Mouse (Mus musculus) bone marrow, adult 2 months (tissue): ENCODE measurements around the gene Mmp27.

Experiments
- CTCF ChIP-seq: fragments of 200-500 bp; IDR thresholded peaks from 2 replicates; pipeline ENCODE4 v1.5.1; 2011; ENCODE audit warnings: low read length, control low read depth; ENCODE audit not compliant: control insufficient read depth, insufficient read depth
- POLR2A ChIP-seq: fragments of 200-500 bp; IDR thresholded peaks from 2 replicates; pipeline ENCODE4 v1.6.1; 2011; ENCODE audit warnings: low read depth, mild to moderate bottlenecking, control low read depth, low read length, borderline replicate concordance; ENCODE audit not compliant: control insufficient read depth

DNA sequence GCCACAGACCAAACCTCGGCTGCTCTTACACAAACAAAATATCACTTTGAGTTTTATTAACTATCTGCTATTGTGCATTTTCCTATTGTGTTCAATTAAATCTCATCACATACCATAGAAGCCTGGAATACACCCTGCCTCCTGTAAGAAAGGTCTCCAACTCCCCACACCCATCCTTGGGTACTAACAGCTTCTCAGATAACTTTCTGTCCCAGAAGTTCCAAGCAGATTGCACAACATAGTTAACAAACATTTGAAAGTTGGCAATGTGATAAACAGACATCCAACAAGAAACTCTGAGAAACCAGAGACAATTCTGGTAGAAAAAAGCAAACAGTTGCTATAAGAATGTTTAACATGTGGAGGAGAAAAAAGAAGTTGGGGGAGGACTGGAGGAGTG lies 711 bp upstream of the Mmp27 start:
- TF ChIP-seq POLR2A (no peak), CTCF (no peak)
